Mouse (Mus musculus): ENCODE results near the gene Tbc1d17. TPM values are rescaled to one million over a fixed set of nuclear protein-coding genes. Genes with fewer than 3 reads are reported as not detected.

The Tbc1d17 gene
- polyA plus RNA-seq (2014; fragmentation: Nextera tagmentation; extraction: Ambion mirVana): 60.9 and 65.5 TPM in 2 replicates

DNA sequence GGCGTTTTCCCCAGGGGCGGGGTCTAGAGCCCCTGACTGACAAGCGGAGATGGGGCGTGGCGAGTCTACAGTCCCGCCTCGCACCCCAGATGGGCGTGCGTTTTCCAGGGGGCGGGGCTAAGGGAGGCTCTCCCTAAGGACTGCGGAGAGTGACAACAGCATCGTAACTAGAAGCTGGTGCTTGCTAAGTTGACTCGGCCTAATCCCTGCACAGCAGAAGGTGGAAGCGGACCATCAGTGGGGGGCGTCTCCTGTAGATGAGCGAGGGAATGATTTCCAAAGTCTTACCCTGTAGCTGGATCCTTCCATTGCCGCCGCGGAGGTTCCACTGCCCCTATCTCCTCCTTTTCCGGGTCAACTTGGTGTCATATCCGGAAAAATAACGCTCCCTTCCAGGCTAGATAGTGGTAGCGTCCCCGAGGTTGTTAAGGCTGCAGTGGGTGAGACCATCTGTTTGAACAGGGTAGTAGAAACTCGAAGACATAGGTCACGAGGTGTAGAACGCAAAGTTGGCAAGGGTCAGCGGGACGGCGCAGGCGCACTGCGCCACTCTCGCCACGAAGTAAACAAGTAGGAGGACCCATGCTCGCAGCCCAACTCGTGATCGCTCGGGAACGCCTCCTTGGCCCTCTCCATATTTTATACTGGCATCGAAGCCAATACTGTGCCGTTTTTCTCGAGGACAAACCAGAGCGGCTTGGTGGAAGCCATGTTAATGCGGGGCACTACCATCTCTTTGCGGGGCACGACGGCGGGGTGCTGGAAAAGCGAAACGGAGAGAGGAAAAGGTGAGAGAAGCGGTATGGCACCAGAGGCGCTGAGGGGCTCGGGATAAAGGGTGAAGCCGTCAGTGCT lies at the start of gene Tbc1d17, which contains the start of gene Akt1s1:
TSS of gene Tbc1d17 (minus strand) at position 519 of the 855 bp plus-strand sequence.
TSS of gene Akt1s1 (plus strand) at position 431 of the 855 bp plus-strand sequence.
- DNase-seq (ENCODE audit: low spot score): peak; percentile 96
- Histone ChIP-seq H3K4me2 (replicated peaks; ENCODE audit: low read depth, low read length) (peak within 1 kb of the TSS; percentile 84), H3K9ac (ENCODE audit: low read depth, low read length) (peak within 1 kb of the TSS; percentile 76), H3K27ac (ENCODE audit: low read depth, low read length) (peak within 1 kb of the TSS; percentile 88), H3K4me3 (ENCODE audit: low read depth, low read length) (peak within 1 kb of the TSS; percentile 83), H3K4me1 (replicated peaks; ENCODE audit: control insufficient read depth, insufficient read depth, low read length) (peaks cover 2% of the 10 kb centered on the region; the same call in 1 of the 2 replicates), H3K9me3 (ENCODE audit: control insufficient read depth, low read length) (no peaks in the 10 kb centered on the region), H3K27me3 (ENCODE audit: control insufficient read depth, insufficient read depth, low read length) (no peaks in the 10 kb centered on the region), H3K36me3 (ENCODE audit: control insufficient read depth, insufficient read depth, low read length) (peaks cover 9% of the 10 kb centered on the region)
- ATAC-seq (ENCODE audit: low FRiP score): peak; percentile 86
- WGBS: under 1% methylated on average over 54 of the region's 54 CpGs

DNA sequence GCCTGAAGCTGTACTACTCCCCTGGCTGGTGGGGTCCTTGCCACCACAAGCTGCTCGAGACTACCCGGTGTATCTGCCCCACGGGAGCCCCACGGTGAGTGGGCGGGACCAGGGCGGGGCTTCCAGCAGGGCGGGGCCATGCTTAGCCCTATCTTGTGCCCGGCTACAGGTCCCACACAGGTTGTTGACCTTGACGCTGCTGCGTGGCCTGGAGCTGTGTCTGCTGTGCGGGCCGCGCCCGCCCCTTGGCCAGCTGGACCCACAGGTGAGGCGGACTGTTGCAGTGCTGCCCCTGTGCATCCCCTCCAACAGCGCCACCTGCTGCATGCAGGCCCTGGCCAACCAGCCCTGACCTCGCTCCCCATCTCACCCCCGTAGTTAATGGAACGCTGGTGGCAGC lies 49.7 kb upstream of the Tbc1d17 start:
- Histone ChIP-seq H3K4me2 (replicated peaks; ENCODE audit: low read depth, low read length) (no peak overlapping the region), H3K4me3 (ENCODE audit: low read depth, low read length) (no peak overlapping the region), H3K27ac (ENCODE audit: low read depth, low read length) (no peak overlapping the region), H3K36me3 (ENCODE audit: control insufficient read depth, insufficient read depth, low read length) (peaks cover 6% of the 10 kb centered on the region; the same call in 1 of the 2 replicates), H3K27me3 (ENCODE audit: control insufficient read depth, insufficient read depth, low read length) (no peaks in the 10 kb centered on the region), H3K9ac (ENCODE audit: low read depth, low read length) (no peak overlapping the region), H3K9me3 (ENCODE audit: control insufficient read depth, low read length) (no peaks in the 10 kb centered on the region), H3K4me1 (replicated peaks; ENCODE audit: control insufficient read depth, insufficient read depth, low read length) (peaks cover 7% of the 10 kb centered on the region)
- no peak for DNase-seq (ENCODE audit: low spot score)
- ATAC-seq (ENCODE audit: low FRiP score): no peak
- 35% methylated on average over 19 of the region's 19 CpGs for WGBS

DNA sequence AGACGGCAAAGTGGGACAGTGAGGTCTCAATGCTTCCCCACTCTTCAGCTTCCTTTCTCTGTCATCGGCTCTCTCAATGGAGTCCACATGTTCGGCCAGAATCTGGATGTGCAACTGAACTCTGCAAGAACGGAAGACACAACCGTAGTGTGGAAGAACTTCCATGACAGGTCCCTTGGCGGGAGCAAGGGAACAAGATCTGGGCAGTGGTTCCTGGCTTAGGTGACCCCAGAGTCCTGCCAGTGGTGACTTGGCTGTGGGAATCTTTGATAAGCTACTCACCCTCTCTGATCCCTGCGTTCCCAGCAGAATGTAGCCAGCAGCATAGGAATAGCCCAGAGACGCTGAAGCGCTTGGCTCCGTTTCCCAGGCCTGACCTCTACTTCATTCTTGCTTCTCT lies 47.6 kb upstream of the Tbc1d17 start:
- 41% methylated on average over 10 of the region's 10 CpGs for WGBS
- peak overlapping the region; percentile 53 for H3K4me3 ChIP-seq (ENCODE audit: low read depth, low read length)
- H3K27me3 ChIP-seq (ENCODE audit: control insufficient read depth, insufficient read depth, low read length): no peaks in the 10 kb centered on the region
- peak overlapping the region; percentile 78 for H3K27ac ChIP-seq (ENCODE audit: low read depth, low read length)
- H3K4me2 ChIP-seq (replicated peaks; ENCODE audit: low read depth, low read length): peak overlapping the region; percentile 78
- H3K9ac ChIP-seq (ENCODE audit: low read depth, low read length): peak overlapping the region; percentile 79
- H3K4me1 ChIP-seq (replicated peaks; ENCODE audit: control insufficient read depth, insufficient read depth, low read length): peaks cover 6% of the 10 kb centered on the region
- no peaks in the 10 kb centered on the region for H3K9me3 ChIP-seq (ENCODE audit: control insufficient read depth, low read length)
- ATAC-seq (ENCODE audit: low FRiP score): no peak
- DNase-seq (ENCODE audit: low spot score): no peak
- no peaks in the 10 kb centered on the region for H3K36me3 ChIP-seq (ENCODE audit: control insufficient read depth, insufficient read depth, low read length)

DNA sequence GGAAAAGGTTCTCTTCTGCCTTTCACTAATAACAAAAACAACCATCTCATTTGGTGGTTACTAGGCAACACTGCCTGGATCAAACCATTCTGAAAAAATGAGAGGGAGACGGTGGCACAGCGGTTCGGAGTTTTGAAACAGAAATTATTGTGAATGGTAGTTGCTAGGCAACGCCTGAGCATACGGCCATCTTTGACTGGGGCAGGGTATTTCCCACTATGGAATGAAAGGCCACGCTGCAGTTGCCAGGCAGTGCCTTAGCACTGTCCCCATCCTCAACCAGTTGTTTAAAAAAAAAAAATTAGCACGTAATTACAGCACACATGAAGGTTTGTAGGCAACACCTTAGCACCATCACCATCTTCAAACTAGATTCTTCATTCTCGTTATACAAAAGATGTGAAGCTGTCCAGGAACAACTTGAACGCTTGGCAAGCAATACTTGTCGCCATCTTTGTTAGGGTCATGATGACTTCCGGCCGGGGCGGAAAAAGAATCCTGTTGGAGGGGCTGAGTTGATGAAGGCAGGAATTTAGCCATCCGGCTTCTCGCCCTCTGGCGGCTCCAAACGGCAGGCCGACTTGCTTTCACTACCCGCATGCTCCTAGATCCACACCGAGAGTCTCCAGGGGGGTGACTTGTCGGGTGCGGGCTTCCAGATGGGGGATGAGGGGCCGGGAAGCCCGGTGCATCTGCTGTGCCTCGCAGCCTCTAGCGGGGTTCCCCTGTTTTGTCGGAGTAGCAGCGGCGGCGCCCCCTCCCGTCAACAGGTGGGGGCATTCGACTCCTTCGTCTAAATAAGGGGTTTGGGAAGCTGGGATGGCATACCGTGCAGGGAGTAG lies 46.9 kb upstream of the Tbc1d17 start, which contains the start of gene Fuz:
TSS of gene Fuz (plus strand) at position 487 of the 842 bp plus-strand sequence.
- peaks cover 6% of the 10 kb centered on the region for H3K4me1 ChIP-seq (replicated peaks; ENCODE audit: control insufficient read depth, insufficient read depth, low read length)
- peak; percentile 74 for ATAC-seq (ENCODE audit: low FRiP score)
- 1% methylated on average over 34 of the region's 34 CpGs for WGBS

DNA sequence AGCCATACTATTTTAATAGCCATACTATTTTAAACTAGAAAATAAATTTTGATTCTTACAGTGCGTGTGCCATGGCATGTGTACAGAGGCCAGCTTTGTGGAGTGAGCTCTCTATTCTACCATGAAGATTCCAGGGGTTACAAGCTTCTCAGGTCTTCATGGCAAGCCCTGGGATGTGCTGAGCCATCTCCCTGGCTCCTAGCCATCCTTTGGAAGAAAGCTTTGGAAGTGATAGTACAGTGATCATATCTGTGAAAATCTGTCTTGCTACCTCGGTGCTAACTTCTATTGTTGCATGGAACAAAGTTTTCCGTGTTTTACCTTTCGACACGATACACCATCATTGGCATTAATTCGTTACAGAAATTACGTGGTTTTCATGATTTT lies 46.3 kb upstream of the Tbc1d17 start:
- H3K4me3 ChIP-seq (ENCODE audit: low read depth, low read length): peak overlapping the region; percentile 53; the same call in 1 of the 2 replicates
- peaks cover 7% of the 10 kb centered on the region for H3K4me1 ChIP-seq (replicated peaks; ENCODE audit: control insufficient read depth, insufficient read depth, low read length)
- ATAC-seq (ENCODE audit: low FRiP score) (no peak), DNase-seq (ENCODE audit: low spot score) (no peak)
- H3K27ac ChIP-seq (ENCODE audit: low read depth, low read length): peak overlapping the region; percentile 78
- H3K9me3 ChIP-seq (ENCODE audit: control insufficient read depth, low read length): no peaks in the 10 kb centered on the region
- no peaks in the 10 kb centered on the region for H3K27me3 ChIP-seq (ENCODE audit: control insufficient read depth, insufficient read depth, low read length)
- WGBS: 48% methylated on average over 7 of the region's 7 CpGs
- H3K4me2 ChIP-seq (replicated peaks; ENCODE audit: low read depth, low read length): peak overlapping the region; percentile 78
- H3K9ac ChIP-seq (ENCODE audit: low read depth, low read length): no peak overlapping the region
- peaks cover 2% of the 10 kb centered on the region; the same call in 1 of the 2 replicates for H3K36me3 ChIP-seq (ENCODE audit: control insufficient read depth, insufficient read depth, low read length)

More for the DNA sequence above, 46.9 kb upstream of the Tbc1d17 start, which contains the start of gene Fuz:
- H3K4me2 ChIP-seq (replicated peaks; ENCODE audit: low read depth, low read length): peak within 1 kb of the TSS; percentile 78
- H3K9me3 ChIP-seq (ENCODE audit: control insufficient read depth, low read length): no peaks in the 10 kb centered on the region
- no peaks in the 10 kb centered on the region for H3K27me3 ChIP-seq (ENCODE audit: control insufficient read depth, insufficient read depth, low read length)
- peak within 1 kb of the TSS; percentile 78 for H3K27ac ChIP-seq (ENCODE audit: low read depth, low read length)
- DNase-seq (ENCODE audit: low spot score): peak; percentile 91
- H3K4me3 ChIP-seq (ENCODE audit: low read depth, low read length): peak within 1 kb of the TSS; percentile 53
- H3K36me3 ChIP-seq (ENCODE audit: control insufficient read depth, insufficient read depth, low read length): no peaks in the 10 kb centered on the region; the same call in 1 of the 2 replicates
- peak within 1 kb of the TSS; percentile 79 for H3K9ac ChIP-seq (ENCODE audit: low read depth, low read length)

DNA sequence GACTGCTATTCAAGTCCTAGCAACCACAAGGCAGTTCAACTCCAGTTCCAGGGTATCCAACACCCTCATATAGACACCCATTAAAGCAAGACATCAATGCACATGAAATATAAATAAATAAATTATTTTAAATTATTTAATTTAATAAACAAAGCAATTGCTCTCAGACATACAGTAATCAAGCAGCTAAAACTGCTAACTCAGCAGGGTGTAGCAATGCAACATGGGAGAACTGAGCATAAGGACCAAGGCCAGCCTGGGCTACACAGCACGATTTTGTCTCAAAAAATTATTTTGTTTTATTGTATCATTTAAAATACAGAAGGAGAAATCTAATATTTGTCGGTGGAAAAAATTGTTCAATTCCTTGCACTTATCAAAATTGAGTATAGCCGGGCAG lies 45.3 kb upstream of the Tbc1d17 start:
- Histone ChIP-seq H3K9me3 (ENCODE audit: control insufficient read depth, low read length) (no peaks in the 10 kb centered on the region), H3K36me3 (ENCODE audit: control insufficient read depth, insufficient read depth, low read length) (peaks cover 2% of the 10 kb centered on the region; the same call in 1 of the 2 replicates), H3K4me3 (ENCODE audit: low read depth, low read length) (no peak overlapping the region), H3K27me3 (ENCODE audit: control insufficient read depth, insufficient read depth, low read length) (no peaks in the 10 kb centered on the region), H3K4me2 (replicated peaks; ENCODE audit: low read depth, low read length) (no peak overlapping the region), H3K4me1 (replicated peaks; ENCODE audit: control insufficient read depth, insufficient read depth, low read length) (peaks cover 7% of the 10 kb centered on the region), H3K9ac (ENCODE audit: low read depth, low read length) (no peak overlapping the region), H3K27ac (ENCODE audit: low read depth, low read length) (no peak overlapping the region)
- DNase-seq (ENCODE audit: low spot score): no peak
- 94% methylated on average over 3 of the region's 3 CpGs for WGBS
- ATAC-seq (ENCODE audit: low FRiP score): no peak

DNA sequence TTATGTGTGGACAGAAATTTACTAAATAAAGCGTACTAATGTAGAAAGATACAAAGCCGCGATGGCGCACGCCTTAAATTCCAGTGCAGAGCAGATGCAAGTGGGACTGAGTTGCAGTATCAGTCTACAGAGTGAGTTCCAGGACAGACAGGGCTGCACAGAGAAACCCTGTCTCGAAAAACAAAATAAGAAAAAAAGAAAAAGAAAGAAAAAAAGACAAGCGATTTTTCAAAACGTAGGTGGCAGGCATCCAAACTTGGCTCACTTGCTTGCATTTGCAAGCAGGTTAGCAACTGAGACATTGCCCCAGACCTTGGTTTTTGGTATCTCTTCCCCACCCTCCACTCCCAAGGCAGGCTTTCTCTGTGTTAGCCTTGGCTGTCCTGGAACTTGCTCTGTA lies 44.3 kb upstream of the Tbc1d17 start:
- 18% methylated on average over 8 of the region's 8 CpGs for WGBS
- Histone ChIP-seq H3K4me2 (replicated peaks; ENCODE audit: low read depth, low read length) (no peak overlapping the region), H3K27me3 (ENCODE audit: control insufficient read depth, insufficient read depth, low read length) (no peaks in the 10 kb centered on the region), H3K36me3 (ENCODE audit: control insufficient read depth, insufficient read depth, low read length) (peaks cover 2% of the 10 kb centered on the region; the same call in 1 of the 2 replicates), H3K9me3 (ENCODE audit: control insufficient read depth, low read length) (no peaks in the 10 kb centered on the region), H3K9ac (ENCODE audit: low read depth, low read length) (no peak overlapping the region), H3K4me3 (ENCODE audit: low read depth, low read length) (no peak overlapping the region; the same call in 1 of the 2 replicates), H3K4me1 (replicated peaks; ENCODE audit: control insufficient read depth, insufficient read depth, low read length) (peaks cover 7% of the 10 kb centered on the region), H3K27ac (ENCODE audit: low read depth, low read length) (peak overlapping the region; percentile 58)
- ATAC-seq (ENCODE audit: low FRiP score) (no peak), DNase-seq (ENCODE audit: low spot score) (no peak)

DNA sequence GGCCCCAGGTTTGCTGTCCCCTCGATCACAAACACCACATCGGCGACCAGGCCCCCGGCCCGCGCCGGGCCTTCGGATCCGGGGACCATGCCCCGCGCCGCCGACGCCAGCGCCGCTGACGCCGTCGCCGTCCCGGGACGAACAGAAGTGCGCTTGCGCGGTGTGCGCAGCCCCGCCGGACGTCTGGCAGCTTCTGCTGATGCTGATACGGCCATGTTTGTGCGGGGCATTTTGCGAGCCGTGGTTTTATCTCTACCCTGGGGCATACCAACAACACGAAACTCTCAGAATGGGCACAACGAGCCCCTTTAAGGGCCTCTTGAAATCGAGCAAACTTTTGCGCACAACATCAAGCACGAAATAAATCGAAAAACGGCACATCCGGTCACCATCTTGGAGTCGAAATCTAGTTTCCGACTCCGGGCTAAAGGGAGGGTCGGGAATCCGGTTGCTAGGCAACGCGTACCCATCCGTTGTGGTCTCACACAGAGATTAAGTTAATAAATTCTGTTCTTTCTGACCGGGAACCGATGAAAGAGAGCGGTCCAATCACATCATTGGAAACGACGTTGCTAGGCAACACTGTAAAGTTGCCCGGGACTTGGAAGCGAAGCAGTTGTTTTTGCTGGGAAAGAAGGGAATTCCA lies 43.5 kb upstream of the Tbc1d17 start, which contains the start of gene Med25:
TSS of gene Med25 (minus strand) at position 437 of the 646 bp plus-strand sequence.
- Histone ChIP-seq H3K36me3 (ENCODE audit: control insufficient read depth, insufficient read depth, low read length) (peaks cover 2% of the 10 kb centered on the region; the same call in 1 of the 2 replicates), H3K27ac (ENCODE audit: low read depth, low read length) (peak within 1 kb of the TSS; percentile 91), H3K4me1 (replicated peaks; ENCODE audit: control insufficient read depth, insufficient read depth, low read length) (peaks cover 7% of the 10 kb centered on the region), H3K27me3 (ENCODE audit: control insufficient read depth, insufficient read depth, low read length) (no peaks in the 10 kb centered on the region), H3K9ac (ENCODE audit: low read depth, low read length) (peak within 1 kb of the TSS; percentile 94), H3K4me2 (replicated peaks; ENCODE audit: low read depth, low read length) (peak within 1 kb of the TSS; percentile 87), H3K9me3 (ENCODE audit: control insufficient read depth, low read length) (no peaks in the 10 kb centered on the region), H3K4me3 (ENCODE audit: low read depth, low read length) (peak within 1 kb of the TSS; percentile 94)
- ATAC-seq (ENCODE audit: low FRiP score) (peak; percentile 79), DNase-seq (ENCODE audit: low spot score) (peak; percentile 95)
- WGBS: under 1% methylated on average over 56 of the region's 56 CpGs

Measured in hindbrain, embryonic 11.5 days (tissue).